Mouse (Mus musculus) liver, embryonic 14 days (tissue): ENCODE measurements around the gene Phkg1. TPM values are rescaled to one million over a fixed set of nuclear protein-coding genes. Genes with fewer than 3 reads are reported as not detected.

Source experiments
- polyA plus RNA-seq: library from polyadenylated mRNA; depleted of rRNA; stranded (reverse); fragments of >200 nt; gene quantifications from 2 replicates; pipeline ENCODE4 v1.2.3, GENCODE M21; 2012; rRNA removed

The Phkg1 gene
- polyA plus RNA-seq = 0.08 and 0.12 TPM in 2 replicates

GRCm38 (mm10) chr5:129898449-129898848 is at the start of gene Phkg1:
Phkg1 (minus strand) TSS chr5:129898549.

GRCm38 (mm10) chr5:129941495-129942045 is 43.2 kb upstream of the Phkg1 start, which contains the start of gene Vkorc1l1:
Vkorc1l1 (plus strand) TSS chr5:129941970.

GRCm38 (mm10) chr5:129908242-129908965 is 10.1 kb upstream of the Phkg1 start, which contains the start of gene Nupr1l:
Nupr1l (plus strand) TSS chr5:129908540.

GRCm38 (mm10) chr5:129895198-129896088 is 2.9 kb downstream of the Phkg1 start, which contains the start of gene Zbed5:
Zbed5 (plus strand) TSS chr5:129895723.

GRCm38 (mm10) chr5:129886911-129887636 is 11.3 kb downstream of the Phkg1 start, which contains the start of gene Chchd2:
Chchd2 (minus strand) TSS chr5:129887470.

GRCm38 (mm10) chr5:129846752-129847557 is 51.4 kb downstream of the Phkg1 start, which contains the start of gene Sumf2:
Sumf2 (plus strand) TSS chr5:129846986.

Other genes starting within 250 kb of the Phkg1 start
- gene Zfp11, start 228.4 kb downstream of the Phkg1 start, polyA plus RNA-seq = 0.77 and 0.82 TPM in 2 replicates
- gene Sept14, start 190.0 kb downstream of the Phkg1 start, polyA plus RNA-seq = not detected in 2 replicates
- 50.8 and 63.4 TPM in 2 replicates for gene Mrps17, start 183.1 kb downstream of the Phkg1 start, polyA plus RNA-seq
- gene Nipsnap2, start 173.5 kb downstream of the Phkg1 start, polyA plus RNA-seq = 14.4 and 16.4 TPM in 2 replicates
- gene Psph, start 111.1 kb downstream of the Phkg1 start, polyA plus RNA-seq = 29.6 and 34.6 TPM in 2 replicates
- 8.5 and 8.6 TPM in 2 replicates for gene Sumf2, start 51.6 kb downstream of the Phkg1 start, polyA plus RNA-seq
- gene Chchd2, start 11.1 kb downstream of the Phkg1 start, polyA plus RNA-seq = 477 and 534 TPM in 2 replicates
- gene Zbed5, start 2.8 kb downstream of the Phkg1 start, polyA plus RNA-seq = 0.84 and 0.89 TPM in 2 replicates
- 0.32 and 0.44 TPM in 2 replicates for gene Nupr1l, start 10.0 kb upstream of the Phkg1 start, polyA plus RNA-seq
- gene Vkorc1l1, start 43.4 kb upstream of the Phkg1 start, polyA plus RNA-seq = 15.6 and 17.8 TPM in 2 replicates
- 17.1 and 21.6 TPM in 2 replicates for gene Gusb, start 104.5 kb upstream of the Phkg1 start, polyA plus RNA-seq
- 26.9 and 31.7 TPM in 2 replicates for gene Asl, start 130.7 kb upstream of the Phkg1 start, polyA plus RNA-seq
- 18.0 and 19.4 TPM in 2 replicates for gene Crcp, start 130.7 kb upstream of the Phkg1 start, polyA plus RNA-seq
- gene Tpst1, start 174.8 kb upstream of the Phkg1 start, polyA plus RNA-seq = 10.5 and 11.3 TPM in 2 replicates
- gene Kctd7, start 246.3 kb upstream of the Phkg1 start, polyA plus RNA-seq = 3.4 and 4.0 TPM in 2 replicates